Mouse (Mus musculus): ENCODE data around the gene B4galnt3.

The B4galnt3 gene

GRCm38 (mm10) chr6:120186594-120186993 is 107.8 kb downstream of the B4galnt3 start:
- DNase-seq (ENCODE audit: low read depth, low spot score), result no peak

- DNase-seq (ENCODE audit: low read depth, low spot score), result no peak
Measured at GRCm38 (mm10) chr6:120185756-120186155, 108.6 kb downstream of the B4galnt3 start.

- no peak for DNase-seq (ENCODE audit: low read depth, low spot score)
Measured at GRCm38 (mm10) chr6:120185012-120185730, 109.2 kb downstream of the B4galnt3 start.

- DNase-seq (ENCODE audit: low read depth, low spot score), result no peak
Measured at GRCm38 (mm10) chr6:120183771-120184170, 110.6 kb downstream of the B4galnt3 start.

- no peak for DNase-seq (ENCODE audit: low read depth, low spot score)
Measured at GRCm38 (mm10) chr6:120182160-120182559, 112.2 kb downstream of the B4galnt3 start.

GRCm38 (mm10) chr6:120180492-120180891 is 113.9 kb downstream of the B4galnt3 start:
- DNase-seq (ENCODE audit: low read depth, low spot score), result no peak

- DNase-seq (ENCODE audit: low read depth, low spot score), result no peak
Measured at GRCm38 (mm10) chr6:120179756-120180206, 114.6 kb downstream of the B4galnt3 start.

GRCm38 (mm10) chr6:120179044-120179755 is 115.2 kb downstream of the B4galnt3 start:
- DNase-seq (ENCODE audit: low read depth, low spot score), result no peak

- DNase-seq (ENCODE audit: low read depth, low spot score), result no peak
Measured at GRCm38 (mm10) chr6:120175650-120176049, 118.7 kb downstream of the B4galnt3 start.

- no peak for DNase-seq (ENCODE audit: low read depth, low spot score)
Measured at GRCm38 (mm10) chr6:120174602-120175115, 119.7 kb downstream of the B4galnt3 start.

- DNase-seq (ENCODE audit: low read depth, low spot score), result no peak
Measured at GRCm38 (mm10) chr6:120174028-120174601, 120.2 kb downstream of the B4galnt3 start.

GRCm38 (mm10) chr6:120172294-120173017 is 121.9 kb downstream of the B4galnt3 start:
- DNase-seq (ENCODE audit: low read depth, low spot score), result no peak

GRCm38 (mm10) chr6:120167574-120167973 is 126.8 kb downstream of the B4galnt3 start:
- no peak for DNase-seq (ENCODE audit: low read depth, low spot score)

GRCm38 (mm10) chr6:120164765-120165164 is 129.6 kb downstream of the B4galnt3 start:
- no peak for DNase-seq (ENCODE audit: low read depth, low spot score)

GRCm38 (mm10) chr6:120162928-120163327 is 131.4 kb downstream of the B4galnt3 start:
- no peak for DNase-seq (ENCODE audit: low read depth, low spot score)

GRCm38 (mm10) chr6:120159133-120159901 is 135.0 kb downstream of the B4galnt3 start:
- DNase-seq (ENCODE audit: low read depth, low spot score), result no peak

GRCm38 (mm10) chr6:120157479-120157878 is 136.9 kb downstream of the B4galnt3 start:
- no peak for DNase-seq (ENCODE audit: low read depth, low spot score)

- DNase-seq (ENCODE audit: low read depth, low spot score), result no peak
Measured at GRCm38 (mm10) chr6:120155510-120155909, 138.8 kb downstream of the B4galnt3 start.

- no peak for DNase-seq (ENCODE audit: low read depth, low spot score)
Measured at GRCm38 (mm10) chr6:120154526-120155309, 139.6 kb downstream of the B4galnt3 start.
